Mouse (Mus musculus) kidney, embryonic 14.5 days (tissue): ENCODE data around the gene Kmt5c. TPM values are rescaled to one million over a fixed set of nuclear protein-coding genes. Genes with fewer than 3 reads are reported as not detected.
"Not testable (repeated sequence)": the region's sequence is repeated elsewhere in the genome, so short reads cannot be mapped to it uniquely, and the experiment has no call there.

Experiments used
- ATAC-seq: fragments of 200-750 bp; cut with Nextera tagmentation; 2 replicates; pipeline ENCODE4 v1.8.0; 2017; ENCODE audit warnings: moderate number of reproducible peaks, mild to moderate bottlenecking, moderate TSS enrichment, moderate library complexity; ENCODE audit not compliant: low FRiP score, low TSS enrichment
- H3K27ac ChIP-seq: fragments of 300-500 bp; sonication (generic); 2 replicates; pipeline ENCODE4 v1.5.1; 2014; ENCODE audit warnings: low read depth, mild to moderate bottlenecking, low read length, moderate library complexity, mixed read lengths
- H3K27me3 ChIP-seq: fragments of 300-500 bp; sonication (generic); 2 replicates; pipeline ENCODE4 v1.6.1; 2014; ENCODE audit warnings: mild to moderate bottlenecking, low read length; ENCODE audit not compliant: control insufficient read depth, insufficient read depth
- H3K36me3 ChIP-seq: fragments of 300-500 bp; sonication (generic); 2 replicates; pipeline ENCODE4 v1.6.1; 2014; ENCODE audit warnings: low read length, mixed read lengths; ENCODE audit not compliant: control insufficient read depth, insufficient read depth
- H3K4me1 ChIP-seq: fragments of 300-500 bp; sonication (generic); 2 replicates; pipeline ENCODE4 v1.6.1; 2014; ENCODE audit warnings: low read length, mixed read lengths; ENCODE audit not compliant: control insufficient read depth, insufficient read depth
- H3K4me2 ChIP-seq: fragments of 300-500 bp; sonication (generic); replicated peaks from 2 replicates; pipeline ENCODE4 v1.6.1; 2014; ENCODE audit warnings: low read depth, mild to moderate bottlenecking, low read length
- H3K4me3 ChIP-seq: fragments of 300-500 bp; sonication (generic); 2 replicates; pipeline ENCODE4 v1.5.1; 2014; ENCODE audit warnings: mild to moderate bottlenecking, low read length
- H3K9ac ChIP-seq: fragments of 300-500 bp; sonication (generic); 2 replicates; pipeline ENCODE4 v1.6.1; 2014; ENCODE audit warnings: low read depth, mild to moderate bottlenecking, low read length, moderate library complexity
- H3K9me3 ChIP-seq: fragments of 300-500 bp; sonication (generic); 2 replicates; pipeline ENCODE4 v1.6.1; 2016; ENCODE audit warnings: low read length; ENCODE audit not compliant: control insufficient read depth
- WGBS: fragments of 180-500 bp; shearing (Covaris S2); extraction: QIAGEN DNeasy Blood & Tissue Kit; methylation state at CpG from one replicate; pipeline ENCODE4 v1.1.7; 2014; 5-methylcytosine and 5-hydroxymethylcytosine counted together
- polyA plus RNA-seq: library from polyadenylated mRNA; unstranded; fragments of >200 nt; fragmentation: Nextera tagmentation; extraction: Ambion mirVana; gene quantifications from 2 replicates; pipeline ENCODE4 v1.2.1, GENCODE M21; 2014

The Kmt5c gene
- polyA plus RNA-seq, 1 experiment from 2014 or later: 69.2 TPM

DNA sequence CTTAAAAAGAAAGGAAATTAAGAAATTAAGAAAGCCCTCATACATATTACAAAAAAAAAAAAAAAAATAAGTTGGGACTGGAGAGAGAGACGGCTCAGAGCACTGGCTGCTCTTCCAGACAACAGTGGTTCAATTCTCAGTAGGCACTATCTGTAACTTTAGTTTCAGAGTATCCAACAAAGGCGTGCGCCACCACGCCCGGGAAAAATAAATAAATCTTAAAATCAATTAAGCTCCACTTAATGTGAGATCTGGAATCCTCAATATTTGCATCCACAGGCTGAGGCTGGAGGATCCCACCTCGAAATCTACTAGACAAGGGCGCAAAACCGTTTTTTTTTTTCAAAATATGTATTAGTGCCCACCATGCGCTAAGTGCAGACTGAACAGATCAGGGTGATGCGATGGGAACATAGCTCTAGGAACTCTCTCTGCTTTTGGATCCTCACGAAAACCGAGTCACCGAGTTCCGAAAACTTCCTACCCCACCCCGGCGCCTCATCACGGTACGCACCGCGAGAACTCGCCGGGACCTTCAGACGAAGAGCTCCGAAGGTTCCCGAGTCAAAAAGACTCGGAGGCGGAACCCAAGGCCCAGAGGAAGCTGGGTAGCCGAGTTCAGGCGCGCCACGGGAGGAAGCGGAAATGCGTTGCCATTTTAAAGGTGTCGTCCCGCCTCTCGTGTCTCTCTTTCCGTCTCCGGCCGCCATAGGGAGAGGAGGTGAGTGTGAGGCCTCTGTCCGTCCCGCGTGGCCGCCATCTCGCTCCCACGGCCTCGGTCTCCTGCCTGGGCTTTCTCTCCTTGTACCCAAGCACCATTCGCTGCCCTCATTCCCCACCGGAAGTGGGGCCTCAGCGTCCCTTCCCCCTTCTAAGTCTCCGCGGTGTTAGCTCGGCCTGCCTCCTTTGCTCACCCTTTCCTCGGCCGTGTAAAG lies 52.6 kb downstream of the Kmt5c start, which contains the start of gene Rpl28:
Gene Rpl28, plus strand, starts transcription at position 597 of the 935 bp plus-strand sequence.
- H3K27ac ChIP-seq: peak within 1 kb of the TSS; percentile 94
- H3K9ac ChIP-seq: peak within 1 kb of the TSS; percentile 97
- peaks cover 37% of the 10 kb centered on the region for H3K36me3 ChIP-seq
- peak; percentile 91 for ATAC-seq
- H3K27me3 ChIP-seq: no peaks in the 10 kb centered on the region
- H3K4me1 ChIP-seq: peaks cover 13% of the 10 kb centered on the region; the same call in 1 of the 2 replicates
- H3K4me3 ChIP-seq: peak within 1 kb of the TSS; percentile 93
- 2% methylated on average over 54 of the region's 54 CpGs for WGBS
- no peaks in the 10 kb centered on the region for H3K9me3 ChIP-seq
- H3K4me2 ChIP-seq: peak within 1 kb of the TSS; percentile 90

DNA sequence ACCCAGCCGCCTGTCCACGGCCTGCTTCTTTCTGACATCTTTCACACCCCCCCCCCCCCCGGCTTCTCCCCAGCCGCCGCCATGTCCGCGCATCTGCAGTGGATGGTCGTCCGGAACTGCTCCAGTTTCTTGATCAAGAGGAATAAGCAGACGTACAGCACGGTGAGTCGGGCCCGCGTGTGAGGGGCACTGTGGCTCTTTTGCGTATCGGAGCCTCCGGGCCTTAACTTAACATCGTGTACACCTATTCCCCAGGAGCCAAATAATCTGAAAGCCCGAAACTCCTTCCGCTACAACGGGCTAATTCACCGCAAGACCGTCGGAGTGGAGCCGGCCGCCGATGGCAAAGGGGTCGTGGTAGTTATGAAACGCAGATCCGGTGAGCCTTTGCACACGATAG lies 53.3 kb downstream of the Kmt5c start:
- WGBS: 1% methylated on average over 31 of the region's 31 CpGs
- ATAC-seq: not testable (repeated sequence)

DNA sequence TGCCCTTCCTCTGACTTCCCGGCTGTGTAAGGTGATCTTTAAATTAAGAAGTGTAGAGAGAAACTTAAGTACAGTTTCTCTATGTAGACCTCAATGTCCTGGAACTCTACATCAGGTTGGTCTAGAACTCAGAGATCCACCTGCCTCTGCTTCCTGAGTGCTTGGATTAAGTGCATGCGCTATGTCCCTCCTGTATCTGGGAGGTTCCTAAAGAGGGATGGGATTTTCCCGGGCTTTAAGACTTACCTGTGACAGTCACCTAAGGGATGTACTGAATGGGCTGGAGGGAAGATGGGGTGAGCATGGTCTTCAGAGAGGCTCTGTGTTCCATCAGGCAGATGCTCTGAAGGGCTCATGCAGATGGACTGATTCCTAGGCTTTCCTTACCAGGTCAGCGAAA lies 53.8 kb downstream of the Kmt5c start:
- Histone ChIP-seq H3K27ac (peak overlapping the region; percentile 94), H3K4me1 (peaks cover 13% of the 10 kb centered on the region; the same call in 1 of the 2 replicates), H3K36me3 (peaks cover 37% of the 10 kb centered on the region), H3K4me3 (peak overlapping the region; percentile 93), H3K9ac (peak overlapping the region; percentile 97), H3K4me2 (peak overlapping the region; percentile 90), H3K9me3 (no peaks in the 10 kb centered on the region), H3K27me3 (no peaks in the 10 kb centered on the region)
- 38% methylated on average over 4 of the region's 4 CpGs for WGBS
- no peak for ATAC-seq

More for the DNA sequence above, 53.3 kb downstream of the Kmt5c start:
- peak overlapping the region; percentile 90 for H3K4me2 ChIP-seq
- H3K4me3 ChIP-seq: peak overlapping the region; percentile 93
- peak overlapping the region; percentile 94 for H3K27ac ChIP-seq
- not testable (repeated sequence) for H3K27me3 ChIP-seq, H3K9me3 ChIP-seq
- peaks cover 37% of the 10 kb centered on the region for H3K36me3 ChIP-seq
- H3K4me1 ChIP-seq: peaks cover 13% of the 10 kb centered on the region; the same call in 1 of the 2 replicates
- peak overlapping the region; percentile 97 for H3K9ac ChIP-seq

DNA sequence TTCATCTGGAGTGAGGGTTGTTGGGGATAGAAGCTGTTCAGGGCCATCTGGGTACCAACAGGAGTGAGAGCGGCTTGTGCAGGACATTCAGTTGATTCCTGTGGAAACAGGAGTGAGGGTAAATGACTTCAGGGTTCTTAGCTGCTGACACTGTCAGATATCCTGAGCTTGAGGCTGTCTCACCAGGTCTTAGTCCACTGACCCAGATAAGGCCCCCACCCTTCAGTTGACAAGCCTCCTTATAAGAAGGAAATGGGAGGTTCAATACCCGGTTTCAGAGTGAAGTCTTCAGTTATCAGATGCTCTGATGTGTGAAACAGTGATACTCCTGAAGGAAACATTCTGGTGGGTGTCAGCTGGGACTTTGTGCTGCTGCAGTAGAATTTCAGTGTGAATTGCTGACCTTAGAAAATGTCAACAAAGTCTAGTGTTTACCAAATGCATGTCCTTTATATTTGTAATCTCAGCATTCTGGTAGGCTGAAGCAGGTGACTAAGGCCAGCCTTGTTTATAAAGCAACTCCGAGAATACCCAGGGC lies 54.8 kb downstream of the Kmt5c start:
- Histone ChIP-seq H3K4me1 (0 out of 2 replicates have a peak, but pooled peaks cover 11% of the 10 kb centered on the region), H3K4me3 (0 out of 2 replicates have a peak overlapping the region, but pooled peaks have one; percentile 1), H3K27me3 (no peaks in the 10 kb centered on the region), H3K9me3 (no peaks in the 10 kb centered on the region), H3K36me3 (peaks cover 37% of the 10 kb centered on the region), H3K9ac (no peak overlapping the region), H3K4me2 (peak overlapping the region; percentile 90; the same call in 1 of the 2 replicates), H3K27ac (no peak overlapping the region)
- no peak for ATAC-seq
- WGBS: 79% methylated on average over 3 of the region's 3 CpGs

DNA sequence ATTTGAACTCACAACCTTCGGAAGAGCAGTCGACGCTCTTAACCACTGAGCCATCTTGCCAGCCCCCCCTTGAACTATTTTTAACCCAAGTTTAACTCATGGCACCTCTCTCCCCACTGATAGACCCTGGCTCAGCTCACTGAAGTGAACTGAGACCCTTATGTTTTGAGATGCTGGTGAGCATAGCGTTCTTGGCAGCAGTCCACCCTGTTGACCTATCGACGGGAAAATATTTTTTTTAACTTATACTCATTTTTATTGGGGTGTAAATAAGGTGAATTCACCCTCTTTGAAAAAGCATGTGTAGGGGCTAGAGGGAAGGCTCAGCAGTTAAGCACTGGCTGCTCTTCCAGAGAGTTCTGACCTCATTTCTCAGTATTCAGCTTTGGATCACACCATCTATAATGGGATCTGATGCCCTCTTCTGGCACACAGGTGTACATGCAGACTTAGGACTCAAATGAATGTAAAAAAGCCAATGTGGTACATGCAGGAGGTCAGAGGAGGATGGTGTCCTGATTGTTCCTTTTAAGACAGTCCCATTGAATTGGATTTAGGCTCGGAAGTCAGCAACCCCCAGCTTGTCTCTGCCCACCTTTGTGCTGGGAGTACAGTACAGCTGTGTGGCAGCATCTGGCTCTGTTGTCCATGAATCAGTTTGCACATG lies 56.0 kb downstream of the Kmt5c start:
- 70% methylated on average over 7 of the region's 7 CpGs for WGBS
- Histone ChIP-seq H3K36me3 (peaks cover 37% of the 10 kb centered on the region), H3K4me3 (no peak overlapping the region), H3K4me2 (no peak overlapping the region), H3K27me3 (no peaks in the 10 kb centered on the region), H3K9me3 (no peaks in the 10 kb centered on the region), H3K9ac (no peak overlapping the region), H3K27ac (no peak overlapping the region), H3K4me1 (0 out of 2 replicates have a peak, but pooled peaks cover 10% of the 10 kb centered on the region)
- peak; percentile 21; the same call in 1 of the 2 replicates for ATAC-seq

Other genes starting within 250 kb of the Kmt5c start
- 50.8 and 51.2 TPM in 2 replicates for gene Ppp1r12c, start 238.4 kb upstream of the Kmt5c start, polyA plus RNA-seq
- 13.4 and 20.6 TPM in 2 replicates for gene Tnnt1, start 223.7 kb upstream of the Kmt5c start, polyA plus RNA-seq
- gene Tnni3, start 215.9 kb upstream of the Kmt5c start, polyA plus RNA-seq: 4.9 and 8.1 TPM in 2 replicates
- gene Dnaaf3, start 207.7 kb upstream of the Kmt5c start, polyA plus RNA-seq: 1.3 and 2.4 TPM in 2 replicates
- gene Syt5, start 192.6 kb upstream of the Kmt5c start, polyA plus RNA-seq: 5.3 and 5.5 TPM in 2 replicates
- gene Ptprh, start 136.1 kb upstream of the Kmt5c start, polyA plus RNA-seq: 0.09 TPM in 1 of 2 replicates, not detected in the other
- gene Tmem86b, start 108.7 kb upstream of the Kmt5c start, polyA plus RNA-seq: 1.0 and 1.4 TPM in 2 replicates
- gene Ppp6r1, start 81.1 kb upstream of the Kmt5c start, polyA plus RNA-seq: 8.3 and 10.2 TPM in 2 replicates
- 113 and 140 TPM in 2 replicates for gene Hspbp1, start 55.0 kb upstream of the Kmt5c start, polyA plus RNA-seq
- gene Brsk1, start 49.5 kb upstream of the Kmt5c start, polyA plus RNA-seq: 1.9 and 3.0 TPM in 2 replicates
- 0.14 TPM in 1 of 2 replicates, not detected in the other for gene Tmem150b, start 14.9 kb upstream of the Kmt5c start, polyA plus RNA-seq
- 47.1 and 62.7 TPM in 2 replicates for gene Cox6b2, start 13.0 kb downstream of the Kmt5c start, polyA plus RNA-seq
- not detected in 2 replicates for gene Fam71e2, start 31.2 kb downstream of the Kmt5c start, polyA plus RNA-seq
- 0.31 TPM in 1 of 2 replicates, not detected in the other for gene Il11, start 42.7 kb downstream of the Kmt5c start, polyA plus RNA-seq
- gene Tmem190, start 42.8 kb downstream of the Kmt5c start, polyA plus RNA-seq: 0.63 TPM in 1 of 2 replicates, not detected in the other
- gene Tmem238, start 49.5 kb downstream of the Kmt5c start, polyA plus RNA-seq: 6.9 and 8.2 TPM in 2 replicates
- 251 and 292 TPM in 2 replicates for gene Rpl28, start 52.8 kb downstream of the Kmt5c start, polyA plus RNA-seq
- 465 and 546 TPM in 2 replicates for gene Ube2s, start 72.5 kb downstream of the Kmt5c start, polyA plus RNA-seq
- 0.89 and 1.1 TPM in 2 replicates for gene Shisa7, start 104.6 kb downstream of the Kmt5c start, polyA plus RNA-seq
- gene Isoc2b, start 130.1 kb downstream of the Kmt5c start, polyA plus RNA-seq: 4.5 and 8.3 TPM in 2 replicates
- 0.95 and 1.3 TPM in 2 replicates for gene Isoc2a, start 137.0 kb downstream of the Kmt5c start, polyA plus RNA-seq
- gene Gm36210, start 166.4 kb downstream of the Kmt5c start, polyA plus RNA-seq: 0.22 TPM in 1 of 2 replicates, not detected in the other
- gene Zfp628, start 175.1 kb downstream of the Kmt5c start, polyA plus RNA-seq: 4.5 and 5.2 TPM in 2 replicates
- gene Nat14, start 181.9 kb downstream of the Kmt5c start, polyA plus RNA-seq: 3.1 and 3.6 TPM in 2 replicates
- gene Ssc5d, start 185.7 kb downstream of the Kmt5c start, polyA plus RNA-seq: 1.1 and 2.5 TPM in 2 replicates
- 0.43 TPM in 1 of 2 replicates, not detected in the other for gene Sbk2, start 224.3 kb downstream of the Kmt5c start, polyA plus RNA-seq
- gene Sbk3, start 231.1 kb downstream of the Kmt5c start, polyA plus RNA-seq: 0.06 TPM in 1 of 2 replicates, not detected in the other